In genomic region chr1:149841845-149842244, GRCm38 (mm10) we compare ENCODE assay signal across 20 mouse cellular contexts.
DNase-seq lines count a peak whose midpoint lies in the region; ATAC-seq and TF ChIP-seq lines count a peak whose summit lies in the region.
"Had no signal": no experiment of that assay in that cellular context is flagged by ENCODE, and none has a peak within 500 bp of the region (broad histone marks: within the 10 kb centered on the region; RNA-seq: fewer than 3 reads in every experiment).

No protein-coding gene starts in this region.

- H3K27ac ChIP-seq in liver, adult 2 months (replicated peaks; ENCODE audit: insufficient read depth, low read depth, low read length), result no peak overlapping the region
- no peak overlapping the region for H3K27ac ChIP-seq in liver, embryonic 11.5 days (ENCODE audit: low read depth, low read length)
- H3K27ac ChIP-seq in midbrain, embryonic 11.5 days (ENCODE audit: low read depth, low read length), result no peak overlapping the region
- H3K27ac ChIP-seq: embryonic facial prominence, embryonic 10.5 days; embryonic facial prominence, embryonic 12.5 days; forebrain, embryonic 13.5 days; forebrain, embryonic 15.5 days had no signal

- no peaks in the 10 kb centered on the region for H3K36me3 ChIP-seq in liver, adult 2 months (ENCODE audit: control insufficient read depth, insufficient read depth, low read length)
- no peaks in the 10 kb centered on the region for H3K36me3 ChIP-seq in liver, embryonic 11.5 days (ENCODE audit: control insufficient read depth, insufficient read depth, low read length)
- H3K36me3 ChIP-seq in midbrain, embryonic 11.5 days (ENCODE audit: control insufficient read depth, insufficient read depth, low read length), result no peaks in the 10 kb centered on the region
- H3K36me3 ChIP-seq: embryonic facial prominence, embryonic 10.5 days; embryonic facial prominence, embryonic 12.5 days; forebrain, embryonic 15.5 days had no signal

- no peaks in the 10 kb centered on the region for H3K27me3 ChIP-seq in liver, adult 2 months (ENCODE audit: control insufficient read depth, insufficient read depth, low read length)
- H3K27me3 ChIP-seq in liver, embryonic 11.5 days (replicated peaks; ENCODE audit: control insufficient read depth, insufficient read depth, low read length), result no peaks in the 10 kb centered on the region
- no peaks in the 10 kb centered on the region for H3K27me3 ChIP-seq in midbrain, embryonic 11.5 days (ENCODE audit: control insufficient read depth, insufficient read depth, low read length)
- H3K27me3 ChIP-seq: embryonic facial prominence, embryonic 12.5 days; forebrain, embryonic 13.5 days; forebrain, embryonic 15.5 days had no signal

- H3K4me1 ChIP-seq in liver, adult 2 months (ENCODE audit: control insufficient read depth, insufficient read depth, low read length), result no peaks in the 10 kb centered on the region
- H3K4me1 ChIP-seq in liver, embryonic 11.5 days (replicated peaks; ENCODE audit: control insufficient read depth, insufficient read depth, low read length), result no peaks in the 10 kb centered on the region
- H3K4me1 ChIP-seq in midbrain, embryonic 11.5 days (ENCODE audit: control insufficient read depth, insufficient read depth, low read length), result no peaks in the 10 kb centered on the region
- H3K4me1 ChIP-seq: embryonic facial prominence, embryonic 10.5 days; embryonic facial prominence, embryonic 12.5 days; forebrain, embryonic 13.5 days; forebrain, embryonic 15.5 days had no signal

- H3K4me2 ChIP-seq in liver, embryonic 11.5 days, result no peak overlapping the region
- no peak overlapping the region for H3K4me2 ChIP-seq in midbrain, embryonic 11.5 days
- H3K4me2 ChIP-seq: embryonic facial prominence, embryonic 12.5 days; forebrain, embryonic 13.5 days; forebrain, embryonic 15.5 days had no signal

- no peak for TF ChIP-seq CTCF in liver, adult 2 months (IDR thresholded peaks at IDR 0.05; ENCODE audit: low read depth, low read length)

- no peak overlapping the region for H3K9ac ChIP-seq in liver, adult 2 months (ENCODE audit: low read depth, low read length)
- H3K9ac ChIP-seq in liver, embryonic 11.5 days (ENCODE audit: low read depth, low read length), result no peak overlapping the region
- no peak overlapping the region for H3K9ac ChIP-seq in midbrain, embryonic 11.5 days (ENCODE audit: low read length)
- H3K9ac ChIP-seq: embryonic facial prominence, embryonic 12.5 days; forebrain, embryonic 13.5 days; forebrain, embryonic 15.5 days had no signal

- H3K79me2 ChIP-seq in liver, adult 2 months (ENCODE audit: control insufficient read depth, insufficient read depth, low read length), result no peaks in the 10 kb centered on the region

- ATAC-seq in liver, embryonic 11.5 days (replicated peaks; ENCODE audit: low FRiP score), result no peak
- peak; percentile 57; the same call in 1 of the 2 replicates for ATAC-seq in granulocyte monocyte progenitor cell, adult 5-6 weeks (replicated peaks; ENCODE audit: poor library complexity, severe bottlenecking)
- ATAC-seq in megakaryocyte progenitor cell, adult 5-6 weeks (replicated peaks; ENCODE audit: poor library complexity), result peak; percentile 53
- no peak for ATAC-seq in midbrain, embryonic 11.5 days (ENCODE audit: low FRiP score)
- ATAC-seq: forebrain, embryonic 13.5 days; forebrain, embryonic 15.5 days had no signal

- H3K9me3 ChIP-seq in liver, embryonic 11.5 days (ENCODE audit: control insufficient read depth, low read length), result no peaks in the 10 kb centered on the region
- no peaks in the 10 kb centered on the region for H3K9me3 ChIP-seq in midbrain, embryonic 11.5 days (ENCODE audit: control insufficient read depth, low read length)
- H3K9me3 ChIP-seq: embryonic facial prominence, embryonic 10.5 days; embryonic facial prominence, embryonic 12.5 days; forebrain, embryonic 13.5 days; forebrain, embryonic 15.5 days had no signal

- WGBS in liver, adult 2 months, result 83% methylated on average over 1 of the region's 1 CpGs
- WGBS in liver, embryonic 11.5 days, result 90% methylated on average over 1 of the region's 1 CpGs
- WGBS in midbrain, embryonic 11.5 days, result 100% methylated on average over 1 of the region's 1 CpGs

- H3K4me3 ChIP-seq in liver, adult 2 months (ENCODE audit: insufficient read depth, low read depth, low read length), result no peak overlapping the region
- no peak overlapping the region for H3K4me3 ChIP-seq in liver, embryonic 11.5 days (ENCODE audit: low read depth, low read length)
- H3K4me3 ChIP-seq in midbrain, embryonic 11.5 days (ENCODE audit: low read depth, low read length), result no peak overlapping the region
- H3K4me3 ChIP-seq: embryonic facial prominence, embryonic 10.5 days; embryonic facial prominence, embryonic 12.5 days; forebrain, embryonic 13.5 days; forebrain, embryonic 15.5 days had no signal

- peak; percentile 68 for DNase-seq in heart, adult 11 months
- DNase-seq in heart, adult 9 months (ENCODE audit: low spot score in 2 of 2), result no peak
- peak; percentile 15 for DNase-seq in liver, adult 2 months (ENCODE audit: extremely low read depth, low read depth, low spot score)
- no peak for DNase-seq in liver, embryonic 11.5 days (ENCODE audit: low spot score)
- DNase-seq in kidney, postnatal 4 days, result no peak
- DNase-seq in midbrain, embryonic 11.5 days (ENCODE audit: low spot score, missing footprints), result no peak
- DNase-seq: adrenal gland, adult 2 months; adrenal gland, postnatal 10 days; adrenal gland, postnatal 25 days; cerebellum, adult 11-12 months; cerebellum, adult 2 months; cerebellum, adult 9-10 months; cerebellum, postnatal 10 days; cerebellum, postnatal 25 days had no signal

- TF ChIP-seq POLR2A in liver, adult 2 months (IDR thresholded peaks at IDR 0.05; ENCODE audit: extremely low read depth, insufficient read depth, low read length), result no peak

Comparison
In these comparisons a context has a peak if more than half of its experiments do, and no peak if none do; other contexts are left out.
1. DNase-seq: peak in heart, adult 11 months (single experiment) and liver, adult 2 months (single experiment); none in heart, adult 9 months (0 of 2), liver, embryonic 11.5 days (single experiment), kidney, postnatal 4 days (0 of 2) and midbrain, embryonic 11.5 days (single experiment).
2. ATAC-seq: peak in granulocyte monocyte progenitor cell, adult 5-6 weeks (single experiment) and megakaryocyte progenitor cell, adult 5-6 weeks (single experiment); none in liver, embryonic 11.5 days (single experiment) and midbrain, embryonic 11.5 days (single experiment).